Mouse (Mus musculus) urinary bladder, postnatal 4 days (tissue): ENCODE results near the gene Gpr180.
"Not testable (repeated sequence)": the region's sequence is repeated elsewhere in the genome, so short reads cannot be mapped to it uniquely, and the experiment has no call there.

Experiments used
- DNase-seq, 2 experiments: peaks; one replicate each; pipeline ENCODE4 v3.0.0; 2021 to 2022; ENCODE audit warnings: low spot score in 2 of 2

The Gpr180 gene

DNA sequence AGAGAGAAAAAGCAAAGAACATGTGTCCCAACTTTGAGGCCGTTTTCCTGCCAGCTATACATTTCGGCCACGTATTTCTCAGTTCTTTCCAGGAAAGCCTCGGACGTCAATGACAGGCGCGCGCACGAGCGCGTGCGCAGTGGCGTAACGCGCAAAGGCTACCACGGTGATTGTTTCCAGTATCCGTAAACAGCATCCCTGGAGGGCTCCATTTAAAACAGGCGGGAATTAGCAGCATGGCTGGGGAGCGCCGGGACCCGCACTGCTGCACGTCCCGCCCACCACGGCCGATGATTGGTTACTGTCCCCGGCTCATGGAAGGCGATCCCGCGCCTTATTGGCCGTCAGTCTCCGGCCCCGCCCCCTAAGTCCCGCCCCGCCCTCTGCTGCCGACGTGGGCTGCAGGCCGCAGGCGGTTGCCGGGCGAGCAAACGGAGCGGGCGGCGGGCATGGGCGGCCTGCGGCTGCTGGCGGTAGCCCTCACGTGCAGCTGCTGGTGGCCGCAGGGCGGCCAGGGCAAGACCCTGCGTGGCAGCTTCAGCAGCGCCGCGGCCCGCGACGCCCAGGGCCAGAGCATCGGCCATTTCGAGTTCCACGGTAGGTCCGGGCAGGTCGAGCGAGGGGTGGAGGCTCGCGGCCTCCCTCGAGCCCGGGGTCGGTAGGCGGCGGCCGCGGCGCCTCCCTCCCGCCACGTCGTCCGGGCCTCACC is at the start of gene Gpr180:
TSS of gene Gpr180 (plus strand) at position 415 of the 709 bp plus-strand sequence.
- peak; percentile 93 to 97 for DNase-seq

DNA sequence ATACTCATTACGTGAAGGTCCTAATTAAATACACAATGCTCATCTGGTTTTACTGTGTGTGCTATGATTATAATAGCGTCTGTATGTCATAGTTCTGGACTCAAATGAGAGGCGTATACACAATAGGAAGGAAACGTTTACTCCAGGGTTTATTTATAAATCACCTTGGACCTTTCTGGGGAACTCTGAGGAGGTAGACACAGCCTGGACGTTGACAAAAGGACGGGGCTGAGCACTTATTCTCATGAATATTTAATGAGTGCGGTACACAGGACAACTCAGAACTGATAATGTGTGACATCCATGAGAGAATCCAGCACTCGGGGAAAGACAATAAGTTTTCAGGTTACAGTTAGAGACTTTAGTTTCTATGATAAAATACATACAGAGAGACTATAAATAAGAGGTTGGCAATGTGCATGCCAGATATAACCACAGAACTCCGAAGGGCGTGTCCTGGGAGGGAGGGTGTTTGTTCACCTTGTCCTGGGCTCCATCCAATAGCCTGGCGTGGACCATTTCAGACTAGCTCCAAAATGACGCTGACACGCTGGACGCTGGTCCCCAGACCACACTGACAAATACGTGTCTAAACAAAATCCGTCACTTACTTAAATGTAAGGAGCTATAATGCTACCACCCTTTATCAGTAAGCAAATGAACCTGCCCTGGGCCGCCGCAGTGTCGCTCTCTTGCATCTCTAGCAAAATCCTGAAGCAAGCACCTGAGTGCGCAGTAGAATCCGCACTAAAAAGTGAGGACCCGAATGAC is 48.3 kb upstream of the Gpr180 start:
- no peak for DNase-seq

DNA sequence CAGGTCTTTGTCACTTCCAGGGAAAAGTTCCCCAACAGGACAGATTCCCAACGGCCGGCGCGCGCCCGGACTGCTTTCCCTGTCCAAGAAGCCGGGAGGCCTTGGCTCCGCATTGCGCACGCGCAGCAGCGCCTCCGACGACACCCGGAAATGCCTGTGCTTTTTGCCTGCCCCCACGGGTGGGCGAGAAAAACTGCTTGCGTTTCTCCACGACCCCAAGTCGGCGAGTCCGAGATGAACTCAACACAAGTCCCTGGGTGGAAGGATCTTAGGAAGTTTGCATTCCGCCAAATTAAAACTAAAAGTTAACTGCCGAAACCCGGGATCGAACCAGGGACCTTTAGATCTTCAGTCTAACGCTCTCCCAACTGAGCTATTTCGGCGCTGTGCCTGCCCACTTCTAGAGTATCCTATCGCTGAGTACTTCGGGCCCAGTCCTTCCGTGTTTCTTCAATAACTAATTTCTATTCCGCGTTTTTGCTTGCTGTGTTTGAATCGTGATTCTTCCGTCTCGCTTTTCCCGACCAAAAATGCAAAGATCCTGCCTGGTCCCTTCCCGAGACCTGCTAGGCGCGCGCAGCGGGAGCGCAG is 47.6 kb upstream of the Gpr180 start:
- peak; percentile 91 to 95 for DNase-seq

DNA sequence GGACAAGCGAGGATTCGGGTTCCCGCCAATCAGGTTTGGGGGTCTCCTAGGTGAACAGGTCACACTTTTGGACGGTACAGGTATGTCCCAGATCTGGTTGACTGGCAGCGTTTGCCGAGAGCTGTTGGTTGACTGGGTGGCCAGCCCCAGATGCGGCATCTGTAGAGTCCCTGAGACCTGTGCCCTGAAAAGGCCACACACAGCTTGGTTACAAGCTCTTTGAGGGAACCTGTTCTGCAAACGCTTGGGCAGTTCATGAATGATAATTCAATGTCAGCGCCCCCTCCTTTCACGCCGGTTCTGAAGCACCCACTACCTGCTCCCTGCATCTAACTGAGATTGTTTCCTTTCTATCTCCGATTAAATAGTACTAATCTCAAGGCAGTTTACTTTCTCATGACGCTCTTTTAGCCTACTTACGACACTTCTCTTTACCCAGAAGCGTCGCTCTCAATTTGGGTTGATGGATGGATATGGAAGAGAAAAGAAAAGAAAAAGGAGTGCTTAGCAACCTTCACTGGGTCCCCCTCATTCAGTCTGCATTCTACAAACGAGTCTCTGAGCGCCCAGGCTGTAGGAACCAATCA is 47.1 kb upstream of the Gpr180 start:
- DNase-seq, result no peak

DNA sequence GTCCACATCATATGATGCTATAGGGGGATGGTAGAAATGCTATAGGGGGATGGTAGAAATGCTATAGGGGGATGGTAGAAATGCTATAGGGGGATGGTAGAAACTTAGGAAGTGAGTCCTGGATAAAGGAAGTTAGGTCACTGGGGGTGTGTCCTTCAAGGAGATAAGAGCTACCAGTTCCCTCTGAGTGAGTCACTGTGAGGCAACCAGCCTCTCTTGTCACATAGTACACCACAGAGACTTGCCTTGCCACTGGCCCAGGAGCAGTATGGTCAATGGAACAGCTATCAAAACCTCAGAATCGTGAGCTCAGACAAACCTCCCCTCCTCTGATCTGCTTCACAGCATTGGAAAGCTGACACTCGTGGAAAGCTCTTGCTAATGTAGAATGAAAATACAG is 38.7 kb upstream of the Gpr180 start:
- no peak for DNase-seq

DNA sequence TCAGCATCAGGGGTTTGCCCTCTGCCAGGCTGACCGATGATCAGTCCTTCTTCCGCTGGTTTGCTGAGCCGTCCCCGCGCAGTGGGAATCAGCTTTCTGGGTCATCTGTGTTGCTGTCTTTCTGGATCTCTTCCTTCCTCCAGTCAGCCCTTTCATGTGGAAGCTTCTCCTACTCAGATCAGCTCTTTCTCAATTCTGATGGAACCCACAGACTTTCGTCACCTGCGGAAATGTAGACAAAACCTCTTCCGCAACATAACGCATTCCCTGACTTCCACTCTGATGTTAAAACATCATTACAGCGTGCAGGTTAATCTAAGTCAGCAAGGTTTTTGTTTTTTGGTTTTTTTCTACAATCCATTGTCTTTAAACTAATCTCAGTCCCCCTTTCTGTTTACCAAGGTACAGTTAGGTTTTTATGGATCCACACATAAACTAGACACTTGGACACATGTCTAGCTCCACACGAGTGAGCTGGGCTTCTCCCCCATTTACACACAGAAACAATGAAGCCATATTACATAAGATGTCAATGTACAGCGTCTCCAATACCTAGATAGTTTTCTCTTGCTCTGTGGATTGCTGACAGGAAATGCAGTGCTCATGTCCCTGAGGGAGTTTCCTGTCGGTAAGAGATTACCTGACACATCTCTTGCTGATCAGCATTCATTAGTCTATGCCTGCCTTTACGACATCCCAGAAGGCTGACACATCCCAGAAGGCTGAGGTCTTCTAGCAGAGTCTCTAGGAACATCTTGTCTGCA is 35.5 kb upstream of the Gpr180 start:
- no peak for DNase-seq

DNA sequence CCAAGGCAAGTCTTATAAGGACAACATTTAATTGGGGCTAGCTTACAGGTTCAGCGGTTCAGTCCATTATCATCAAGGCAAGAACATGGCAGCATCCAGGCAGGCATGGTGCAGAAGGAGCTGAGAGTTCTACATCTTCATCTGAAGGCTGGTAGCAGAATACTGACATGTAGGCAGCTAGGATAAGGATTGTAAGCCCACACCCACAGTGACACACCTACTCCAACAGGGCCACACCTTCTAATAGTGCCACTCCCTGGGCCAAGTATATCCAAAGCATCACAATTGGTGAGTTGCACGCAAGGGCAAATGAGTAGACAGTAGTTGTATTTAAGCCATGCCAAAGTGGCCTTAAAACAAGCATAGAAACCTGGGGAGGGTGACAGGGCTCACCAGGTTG is 29.5 kb upstream of the Gpr180 start:
- not testable (repeated sequence) for DNase-seq

DNA sequence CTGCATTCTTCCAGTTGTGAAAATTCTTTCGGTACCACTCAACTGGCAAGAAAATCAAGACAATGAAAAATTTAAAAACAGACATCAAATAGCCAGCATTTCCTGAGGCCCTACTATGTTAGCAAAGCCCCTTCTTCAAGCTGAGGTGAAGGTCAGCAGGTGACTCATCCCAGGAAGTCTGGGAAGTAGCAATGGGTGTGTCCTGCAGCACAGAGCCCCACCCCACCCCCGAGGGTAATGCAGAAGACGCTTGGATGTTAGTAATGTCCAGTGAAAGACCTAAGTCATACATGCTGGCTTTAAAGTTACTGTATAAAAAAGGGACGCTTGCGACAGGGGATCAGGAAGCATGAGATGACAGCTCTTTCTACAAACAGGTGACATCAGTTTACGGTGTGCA is 23.8 kb upstream of the Gpr180 start:
- no peak for DNase-seq

DNA sequence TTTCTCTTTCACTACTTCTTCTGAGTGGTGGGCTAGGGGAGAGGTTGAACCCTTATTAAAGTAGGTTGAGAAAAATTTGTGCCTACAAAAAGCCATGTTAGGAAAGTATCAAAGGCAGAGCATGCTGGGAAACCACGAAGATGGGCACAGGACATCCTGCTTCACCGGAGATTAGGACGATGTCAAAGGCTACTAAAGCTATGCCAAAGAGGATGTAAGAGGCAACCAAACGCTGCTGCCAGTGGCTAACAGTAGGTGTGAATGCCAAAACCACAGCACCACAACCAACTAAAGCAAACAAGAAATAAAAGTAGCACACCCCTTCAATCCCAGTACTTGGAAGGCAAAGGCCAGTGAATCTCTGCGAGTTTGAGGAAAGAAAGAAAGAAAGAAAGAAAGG is 12.8 kb upstream of the Gpr180 start:
- DNase-seq, result no peak

DNA sequence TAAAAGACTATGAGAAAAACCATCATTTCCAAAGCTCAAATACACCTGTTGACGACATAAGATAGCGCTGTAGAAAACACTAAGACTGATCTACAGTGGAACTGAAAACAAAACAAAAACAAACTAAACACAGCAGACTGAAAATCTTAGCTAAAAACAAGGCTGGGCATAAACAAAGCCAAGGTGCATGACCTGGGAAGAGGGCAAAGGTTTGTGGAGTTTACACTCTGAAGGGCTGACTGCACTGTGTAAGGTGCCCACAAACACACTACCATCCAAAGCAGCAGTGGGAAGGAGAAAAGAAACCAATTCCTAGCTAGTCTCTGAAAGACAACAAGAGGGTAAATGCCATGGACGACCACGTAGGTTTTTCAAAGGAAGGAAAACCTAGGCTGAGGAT is 12.2 kb upstream of the Gpr180 start:
- no peak for DNase-seq

DNA sequence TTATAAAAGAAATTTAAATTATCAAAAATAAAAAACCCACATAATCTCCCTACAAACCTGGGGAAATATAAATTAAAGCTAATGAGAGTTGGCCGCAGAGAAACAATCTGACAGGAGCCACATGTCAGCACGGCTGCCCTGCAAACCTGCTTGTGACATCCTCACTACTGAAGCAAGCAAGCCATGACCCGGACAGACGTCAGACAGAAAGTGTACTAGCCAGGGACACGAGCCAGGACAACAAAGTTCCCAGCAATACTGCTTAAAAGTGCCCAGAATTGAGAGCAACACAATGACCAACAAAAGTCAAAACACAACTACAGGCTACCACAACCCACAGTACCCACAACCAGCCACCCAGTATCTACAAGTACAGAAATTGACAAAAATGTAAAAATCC is 10.7 kb upstream of the Gpr180 start:
- no peak for DNase-seq

DNA sequence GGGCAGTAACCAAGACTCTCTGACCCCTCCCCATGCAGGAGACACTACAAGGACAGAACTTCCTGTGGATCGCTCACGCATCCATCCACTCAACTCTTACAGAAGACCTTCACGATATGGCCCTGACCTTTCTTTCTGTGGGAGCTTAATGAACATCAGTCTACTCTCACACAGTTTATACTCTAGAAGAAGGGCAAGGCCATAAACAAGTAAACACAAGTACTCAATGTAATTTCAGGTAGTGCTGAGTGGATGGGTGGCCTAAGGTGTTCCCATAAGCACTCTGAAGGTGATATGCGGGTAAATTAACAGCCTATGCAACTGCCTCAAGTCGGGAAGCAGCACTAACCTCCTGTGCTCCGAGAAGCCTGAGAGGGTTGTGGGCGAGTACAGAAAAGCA is 5.5 kb upstream of the Gpr180 start:
- no peak for DNase-seq

DNA sequence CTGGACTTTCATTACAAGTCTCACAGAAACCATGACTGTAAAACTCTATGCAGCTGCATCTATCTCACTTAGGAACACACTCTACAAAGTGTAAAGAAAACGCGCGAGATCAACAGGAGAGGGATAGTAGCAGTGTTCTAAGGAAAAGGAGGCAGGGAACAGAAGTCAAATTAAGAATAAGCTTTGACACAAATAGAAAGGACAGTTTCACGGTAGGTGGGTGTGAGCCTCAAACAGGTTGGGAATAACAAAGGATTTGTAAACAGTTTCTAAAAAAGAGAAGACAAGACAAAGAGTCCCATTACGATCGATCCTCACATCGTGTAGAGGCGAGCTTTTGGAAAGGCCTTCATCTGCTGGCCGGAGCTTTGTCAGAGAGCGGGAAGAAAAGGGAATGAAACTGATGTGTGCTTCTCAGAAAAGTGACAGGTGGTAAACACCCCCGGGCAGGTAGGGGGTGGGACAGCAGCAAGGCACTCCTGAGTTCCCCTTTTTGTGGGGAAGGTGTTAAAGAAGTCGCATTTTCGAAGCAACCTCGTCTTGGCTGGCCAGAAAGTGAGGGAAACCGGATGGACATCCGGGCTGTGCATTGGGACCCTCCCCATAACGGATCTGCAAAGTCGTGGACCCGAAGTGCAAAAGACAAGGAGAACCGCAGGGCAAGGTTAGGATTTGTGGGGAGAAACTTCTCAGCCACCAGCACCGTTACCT is 4.9 kb upstream of the Gpr180 start:
- no peak for DNase-seq

DNA sequence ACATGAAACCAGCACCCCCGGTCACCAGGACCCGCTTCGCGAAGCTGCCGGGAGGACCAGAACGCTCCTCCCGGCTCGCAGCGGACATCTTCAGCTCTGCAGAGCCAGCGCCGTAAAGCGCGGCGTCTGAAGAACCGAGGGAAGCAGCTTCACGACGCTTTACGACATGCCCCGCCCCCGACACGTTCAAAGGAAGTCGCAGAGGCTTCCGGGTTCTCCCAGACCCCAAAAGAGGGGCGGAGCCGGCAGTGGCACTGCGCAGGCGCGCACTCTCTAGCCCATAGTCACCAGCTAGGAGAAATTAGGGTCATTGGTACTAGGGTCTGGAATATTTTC is 4.3 kb upstream of the Gpr180 start, which contains the start of gene Tgds:
TSS of gene Tgds (minus strand) at position 114 of the 336 bp plus-strand sequence.
- DNase-seq, result peak; percentile 95 to 97

DNA sequence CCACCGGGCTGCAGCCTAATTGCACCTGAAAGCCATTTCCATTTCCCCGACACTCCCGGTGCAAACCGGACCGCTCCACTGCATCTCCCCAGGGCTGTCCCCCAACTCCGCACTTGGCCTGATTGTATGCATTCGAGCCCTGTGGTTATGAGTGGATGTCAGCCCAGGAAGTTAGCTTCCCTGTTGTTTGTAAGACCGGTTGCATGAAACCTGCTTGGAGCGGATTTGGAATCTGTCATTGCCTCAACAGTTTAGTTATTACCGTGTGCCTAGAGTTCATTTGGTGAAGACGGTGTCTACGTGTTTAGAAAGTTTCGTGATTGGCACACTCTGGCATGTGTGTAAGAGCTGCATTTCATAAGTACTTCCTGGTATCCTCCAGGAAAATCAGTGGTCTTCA is 529 bp downstream of the Gpr180 start:
- no peak for DNase-seq

DNA sequence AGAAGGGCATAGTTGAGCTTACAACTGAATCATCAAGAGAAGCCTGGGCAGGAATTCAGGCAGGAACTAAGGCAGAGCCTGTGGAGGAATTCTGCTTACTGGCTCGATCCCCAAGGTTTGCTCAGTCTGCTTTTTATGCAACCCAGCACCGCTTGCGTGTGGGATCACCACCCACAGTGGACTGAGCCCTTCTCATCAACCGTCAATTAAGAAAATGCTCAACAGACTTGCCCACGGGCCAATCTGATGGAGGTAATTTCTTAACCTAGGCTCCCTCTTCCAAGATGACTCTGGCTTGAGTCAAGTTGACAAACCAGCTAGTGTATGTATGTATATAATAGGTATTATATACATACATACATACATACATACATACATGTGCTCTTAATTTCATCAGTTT is 5.3 kb downstream of the Gpr180 start:
- no peak for DNase-seq

DNA sequence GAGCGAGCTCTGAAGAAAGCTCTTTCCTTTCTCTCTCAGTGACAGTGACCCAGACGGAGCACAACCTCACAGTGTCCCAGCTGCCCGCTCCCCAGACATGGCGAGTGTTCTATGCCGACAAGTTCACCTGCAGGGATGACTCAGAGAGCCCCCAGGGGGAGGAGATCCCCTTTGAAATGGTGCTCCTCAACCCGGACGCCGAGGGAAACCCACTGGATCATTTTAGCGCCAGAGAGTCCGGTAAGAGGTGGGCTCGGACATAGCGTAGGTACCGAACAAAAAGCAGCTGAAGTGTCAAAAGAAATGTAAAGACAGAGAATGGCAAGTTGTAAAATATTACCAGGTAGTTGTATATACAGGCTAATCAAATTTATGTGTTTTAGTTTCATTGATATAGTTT is 11.1 kb downstream of the Gpr180 start:
- DNase-seq, result no peak

DNA sequence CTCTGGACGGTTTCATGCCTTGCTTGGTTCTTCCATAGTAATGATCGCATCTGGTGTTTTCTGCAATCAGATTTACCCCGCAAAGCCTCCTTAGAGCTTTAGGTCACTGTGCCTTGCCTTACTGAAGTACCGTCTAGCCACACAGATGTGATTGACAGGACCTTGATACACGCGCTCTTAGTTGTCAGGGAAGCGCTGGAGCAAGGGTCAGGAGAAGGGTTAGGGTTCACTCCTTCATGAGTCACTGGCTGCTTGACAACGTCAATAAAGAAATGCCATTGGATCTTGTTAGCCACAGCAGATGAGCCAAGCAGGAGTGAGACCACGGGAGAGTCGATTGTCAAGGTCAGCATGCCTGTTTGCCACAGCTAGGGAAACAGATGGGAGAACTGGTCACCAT is 11.6 kb downstream of the Gpr180 start:
- no peak for DNase-seq

DNA sequence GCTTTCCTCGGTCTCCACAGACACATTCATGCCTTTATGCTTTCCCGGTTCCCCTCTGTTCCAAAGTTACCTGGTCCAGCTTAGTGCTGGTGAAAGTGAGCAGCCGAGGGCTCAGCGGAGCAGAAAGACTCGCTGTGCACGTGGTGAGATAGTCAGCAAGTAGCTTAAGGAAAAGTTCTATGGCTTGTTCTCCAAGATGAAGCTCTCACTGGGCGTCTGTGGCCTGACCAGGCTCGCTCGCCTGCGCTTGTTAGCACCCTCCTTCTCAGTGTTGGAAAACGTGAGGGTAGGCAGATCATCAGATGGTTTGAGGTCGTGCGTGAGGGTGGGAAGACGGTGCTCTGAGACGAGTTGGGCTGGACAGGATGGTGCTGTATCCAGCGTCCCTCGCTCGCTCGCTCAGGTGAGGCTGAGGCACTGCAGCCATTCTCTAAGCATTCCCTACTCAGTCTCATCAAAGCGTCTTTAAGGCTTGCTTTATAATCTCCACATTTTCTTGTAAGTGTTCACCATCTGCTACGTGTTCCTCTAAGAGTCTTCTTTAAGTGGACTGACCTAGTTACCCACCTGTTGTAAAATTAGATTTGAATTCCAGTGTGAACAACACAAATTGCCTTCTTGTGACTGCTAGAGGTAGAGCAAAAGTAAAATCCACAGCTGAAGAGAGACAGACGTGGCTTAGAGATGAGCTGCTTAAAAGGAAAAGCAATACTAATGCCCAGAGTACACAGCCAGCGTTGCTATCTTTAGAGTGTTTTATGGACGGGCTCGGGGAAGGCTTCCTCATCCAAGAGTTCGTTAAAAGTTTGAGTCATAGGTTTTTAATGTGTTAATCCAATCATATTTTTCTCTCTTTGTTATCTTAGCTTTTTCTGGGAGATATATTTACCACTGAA is 13.9 kb downstream of the Gpr180 start:
- DNase-seq, result no peak

DNA sequence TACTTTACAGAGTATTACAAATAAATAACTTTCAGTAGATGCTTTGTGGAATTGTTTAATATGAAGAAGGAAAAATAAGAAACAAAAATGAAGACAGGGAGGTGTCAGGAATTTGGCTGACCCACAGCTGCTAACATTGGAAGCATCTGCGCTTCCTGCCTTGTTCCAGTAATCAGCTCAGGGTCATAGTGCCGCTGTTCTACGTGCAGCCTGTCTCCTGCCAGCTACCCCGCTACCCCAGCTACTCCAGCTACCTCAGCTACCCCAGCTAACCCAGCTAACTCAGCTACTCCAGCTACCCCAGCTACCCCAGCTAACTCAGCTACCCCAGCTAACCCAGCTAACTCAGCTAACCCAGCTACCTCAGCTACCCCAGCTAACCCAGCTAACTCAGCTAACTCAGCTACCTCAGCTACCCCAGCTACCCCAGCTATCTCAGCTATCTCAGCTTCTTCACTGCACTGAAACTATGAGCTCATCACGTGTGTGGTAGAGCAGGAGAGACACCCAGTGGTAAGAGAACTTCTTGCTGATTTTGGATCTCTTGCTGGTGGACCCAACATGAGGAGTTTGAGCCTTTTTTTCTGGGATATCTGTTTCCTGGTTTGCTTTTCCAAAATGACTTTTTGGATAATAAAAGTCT is 14.8 kb downstream of the Gpr180 start:
- DNase-seq, result no peak
